In the genomic region with DNA sequence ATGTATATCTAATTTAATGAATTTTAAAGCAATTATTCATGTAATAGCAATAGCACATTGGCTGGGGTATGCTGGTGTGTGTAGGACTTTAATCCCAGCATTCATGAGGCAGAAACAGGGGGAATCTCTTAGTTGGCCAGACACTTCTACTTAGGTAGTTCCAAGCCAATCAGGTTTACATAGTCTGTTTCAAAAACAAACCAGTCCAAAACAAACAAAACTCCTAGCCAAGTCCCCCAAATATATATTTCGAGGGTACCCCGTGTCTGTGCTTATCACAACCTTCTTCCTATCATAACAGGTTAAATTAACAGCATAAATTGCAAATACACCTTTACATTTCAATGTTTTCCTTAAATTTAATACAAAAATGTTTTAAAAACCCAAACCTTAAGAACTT, we compare ENCODE assay signal across 16 mouse cellular contexts. TPM values are rescaled to one million over a fixed set of nuclear protein-coding genes. Genes with fewer than 3 reads are reported as not detected.
DNase-seq lines count a peak whose midpoint lies in the region; ATAC-seq lines count a peak whose summit lies in the region.
"Had no signal": no experiment of that assay in that cellular context is flagged by ENCODE, and none has a peak within 500 bp of the region (broad histone marks: within the 10 kb centered on the region; RNA-seq: fewer than 3 reads in every experiment).

No protein-coding gene starts in this region.

- H3K27me3 ChIP-seq in heart, embryonic 14.5 days (ENCODE audit: control insufficient read depth, insufficient read depth, low read length) = no peaks in the 10 kb centered on the region
- no peaks in the 10 kb centered on the region for H3K27me3 ChIP-seq in neural tube, embryonic 12.5 days (replicated peaks)
- H3K27me3 ChIP-seq in limb, embryonic 10.5 days (ENCODE audit: low read depth, poor library complexity, severe bottlenecking) = no peaks in the 10 kb centered on the region
- H3K27me3 ChIP-seq: embryonic facial prominence, embryonic 12.5 days had no signal

- peak overlapping the region; percentile 77 for H3K4me2 ChIP-seq in heart, embryonic 14.5 days (ENCODE audit: low read length)
- 0 out of 2 replicates have a peak overlapping the region, but pooled peaks have one; percentile 2 for H3K4me2 ChIP-seq in neural tube, embryonic 12.5 days (replicated peaks)

- no peak overlapping the region for H3K27ac ChIP-seq in heart, embryonic 14.5 days (replicated peaks in 1 of 2; ENCODE audit: control insufficient read depth in 1 of 2, insufficient read depth in 1 of 2, low read depth in 2 of 2, low read length in 2 of 2)
- no peak overlapping the region for H3K27ac ChIP-seq in neural tube, embryonic 12.5 days
- H3K27ac ChIP-seq in limb, embryonic 10.5 days = no peak overlapping the region; the same call in 1 of the 2 replicates

- peaks cover 0 to 12% of the 10 kb centered on the region in 2 experiments; a peak in 1 of 4 replicates for H3K4me1 ChIP-seq in heart, embryonic 14.5 days (ENCODE audit: control insufficient read depth in 2 of 2, insufficient read depth in 2 of 2, low read length in 2 of 2)
- peaks cover 6% of the 10 kb centered on the region for H3K4me1 ChIP-seq in neural tube, embryonic 12.5 days
- peaks cover 9% of the 10 kb centered on the region for H3K4me1 ChIP-seq in limb, embryonic 10.5 days

- H3K4me3 ChIP-seq in heart, embryonic 14.5 days (ENCODE audit: control insufficient read depth in 1 of 2, insufficient read depth in 1 of 2, low read depth in 1 of 2, low read length in 2 of 2) = no peak overlapping the region
- no peak overlapping the region for H3K4me3 ChIP-seq in neural tube, embryonic 12.5 days
- peak overlapping the region; percentile 97; the same call in 1 of the 2 replicates for H3K4me3 ChIP-seq in limb, embryonic 10.5 days

- no peak for DNase-seq in heart, adult 18-20 months
- DNase-seq in neural tube, embryonic 10.5 days (ENCODE audit: extremely low spot score, low spot score) = no peak
- DNase-seq in limb, embryonic 10.5 days (ENCODE audit: low spot score) = no peak
- DNase-seq in cerebellum, adult 8-10 months = no peak
- DNase-seq in frontal cortex, postnatal 25 days (ENCODE audit: low spot score in 2 of 2) = no peak
- DNase-seq: cerebellum, adult 2 months; heart, postnatal 4 days; kidney, postnatal 36 days; lung, adult 2 months; thymus, adult 18-20 months had no signal

- no peaks in the 10 kb centered on the region for H3K9me3 ChIP-seq in heart, embryonic 14.5 days (ENCODE audit: control insufficient read depth, low read length)
- no peaks in the 10 kb centered on the region for H3K9me3 ChIP-seq in neural tube, embryonic 12.5 days
- H3K9me3 ChIP-seq in limb, embryonic 10.5 days (replicated peaks) = no peaks in the 10 kb centered on the region
- H3K9me3 ChIP-seq: embryonic facial prominence, embryonic 12.5 days had no signal

- no peak for ATAC-seq in heart, embryonic 14.5 days (ENCODE audit: insufficient number of reproducible peaks, insufficient read depth, low FRiP score, low read depth)
- no peak for ATAC-seq in neural tube, embryonic 12.5 days (ENCODE audit: low FRiP score, low read depth)
- no peak for ATAC-seq in granulocyte monocyte progenitor cell, adult 5-6 weeks (replicated peaks; ENCODE audit: poor library complexity, severe bottlenecking)

- peaks cover 10% of the 10 kb centered on the region; the same call in 1 of the 2 replicates for H3K36me3 ChIP-seq in heart, embryonic 14.5 days (ENCODE audit: control insufficient read depth, insufficient read depth, low read length)
- H3K36me3 ChIP-seq in neural tube, embryonic 12.5 days = no peaks in the 10 kb centered on the region
- H3K36me3 ChIP-seq in limb, embryonic 10.5 days = peaks cover 14% of the 10 kb centered on the region
- H3K36me3 ChIP-seq: embryonic facial prominence, embryonic 12.5 days had no signal

- WGBS in heart, embryonic 14.5 days = 47% methylated on average over 2 of the region's 2 CpGs
- 83% methylated on average over 2 of the region's 2 CpGs for WGBS in neural tube, embryonic 12.5 days
- WGBS in limb, embryonic 10.5 days = 72% methylated on average over 2 of the region's 2 CpGs

- H3K9ac ChIP-seq in heart, embryonic 14.5 days (ENCODE audit: low read length) = 0 out of 2 replicates have a peak overlapping the region, but pooled peaks have one; percentile 99
- no peak overlapping the region for H3K9ac ChIP-seq in neural tube, embryonic 12.5 days

RNA-seq across cellular contexts. Expression of a gene that starts 1.1 kb away (rescaled TPM):
- 4.7 and 5.4 TPM in 2 replicates for polyA plus RNA-seq in heart, embryonic 14.5 days (2014; fragmentation: Nextera tagmentation; extraction: Ambion mirVana)
- 10 to 100 TPM; 47.0 to 47.9 TPM for total RNA-seq in heart, adult 18-20 months (2021)
- 4.1 and 5.1 TPM in 2 replicates for polyA plus RNA-seq in neural tube, embryonic 12.5 days (2016; fragmentation: Nextera tagmentation; extraction: Ambion mirVana)
- 3.7 and 4.0 TPM in 2 replicates for polyA plus RNA-seq in limb, embryonic 10.5 days (2016; fragmentation: Nextera tagmentation; extraction: Ambion mirVana)
- 60.5 and 62.3 TPM in 2 replicates for total RNA-seq in granulocyte monocyte progenitor cell, adult 5-6 weeks (2014; fragmentation: Nextera tagmentation)
- total RNA-seq in granulocyte monocyte progenitor cell, adult 5-6 weeks (2017) = 89.1 and 93.7 TPM in 2 replicates

RNA-seq across cellular contexts. Expression of a gene that starts 40.2 kb away (rescaled TPM):
- polyA plus RNA-seq in heart, embryonic 14.5 days (2014; fragmentation: Nextera tagmentation; extraction: Ambion mirVana) = not detected in 2 replicates
- not detected for total RNA-seq in heart, adult 18-20 months (2021)
- 8.2 and 14.1 TPM in 2 replicates for polyA plus RNA-seq in neural tube, embryonic 12.5 days (2016; fragmentation: Nextera tagmentation; extraction: Ambion mirVana)
- not detected in 2 replicates for polyA plus RNA-seq in limb, embryonic 10.5 days (2016; fragmentation: Nextera tagmentation; extraction: Ambion mirVana)
- not detected in 2 replicates for total RNA-seq in granulocyte monocyte progenitor cell, adult 5-6 weeks (2014; fragmentation: Nextera tagmentation)
- not detected in 2 replicates for total RNA-seq in granulocyte monocyte progenitor cell, adult 5-6 weeks (2017)
- total RNA-seq: gastrocnemius, adult 18-20 months; heart, postnatal 4 days had no signal
- polyA plus RNA-seq: cerebellum, adult 2 months; lung, adult 2 months; spleen, adult 2 months had no signal
